Mouse (Mus musculus): ENCODE measurements around the gene Ttc28.

DNA sequence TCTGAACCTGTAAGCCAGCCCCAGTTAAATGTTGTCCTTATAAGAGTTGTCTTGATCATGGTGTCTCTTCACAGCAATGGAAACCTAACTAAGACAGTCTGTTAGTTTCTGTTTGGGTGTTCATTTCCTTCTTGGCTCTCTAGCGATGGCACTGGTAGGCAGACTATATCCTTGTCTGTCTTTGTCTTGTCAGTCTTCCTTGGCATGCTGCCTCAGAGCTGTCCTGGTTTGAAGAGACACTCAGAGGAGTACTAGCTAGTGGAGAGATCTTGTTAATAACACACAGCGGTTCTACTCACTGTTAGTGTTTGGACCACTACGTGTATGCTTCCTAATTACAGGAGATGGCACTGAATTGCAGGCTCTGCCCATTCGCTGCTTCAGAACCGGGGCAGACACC, 189.9 kb downstream of the Ttc28 start:
- no peak for TF ChIP-seq CTCF (IDR thresholded peaks at IDR 0.05; ENCODE audit: borderline replicate concordance, insufficient read depth, low read depth, low read length)
- no peak for TF ChIP-seq POLR2A (IDR thresholded peaks at IDR 0.05; ENCODE audit: borderline replicate concordance, insufficient read depth, low read length)
